Mouse (Mus musculus) T-helper 2 cell (primary cell): Measurements from ENCODE around the gene Prap1.
"Not testable (repeated sequence)": the region's sequence is repeated elsewhere in the genome, so short reads cannot be mapped to it uniquely, and the experiment has no call there.

Experiments used
- in situ Hi-C: fragments of 300-600 bp; cut with MboI, MseI; formaldehyde crosslinking; loops from one replicate; pipeline ENCODE4 v1.15.1; 2025; ENCODE audit warnings: high pct_unique_total_duplicates

Prap1 gene

GRCm38 (mm10) chr7:140127911-140128310, 34.7 kb downstream of the Prap1 start:
- in situ Hi-C loops = no loop called here

GRCm38 (mm10) chr7:140132184-140132583, 39.0 kb downstream of the Prap1 start:
- in situ Hi-C loops = not testable (repeated sequence)

GRCm38 (mm10) chr7:140134033-140134432, 40.8 kb downstream of the Prap1 start:
- in situ Hi-C loops = not testable (repeated sequence)

GRCm38 (mm10) chr7:140135106-140135770, 42.0 kb downstream of the Prap1 start:
- in situ Hi-C loops = loop anchor here (5.0 kb wide), 1 partner anchor 53 kb away; the partner anchor contains the start of gene Caly

GRCm38 (mm10) chr7:140137135-140138020, 44.2 kb downstream of the Prap1 start, which contains the start of gene Mtg1:
TSS of gene Mtg1 (plus strand) at chr7:140137564.
- in situ Hi-C loops = loop anchor here (5.0 kb wide), 1 partner anchor 55 kb away; the partner anchor contains the start of gene Caly

- in situ Hi-C loops = loop anchor here (5.0 kb wide), 1 partner anchor 56 kb away; the partner anchor contains the start of gene Caly
Measured at GRCm38 (mm10) chr7:140138021-140138310, 44.8 kb downstream of the Prap1 start.

- in situ Hi-C loops = no loop called here
Measured at GRCm38 (mm10) chr7:140141350-140141749, 48.2 kb downstream of the Prap1 start.

GRCm38 (mm10) chr7:140144550-140144949, 51.4 kb downstream of the Prap1 start:
- in situ Hi-C loops = no loop called here
